Mouse (Mus musculus) embryonic facial prominence, embryonic 14.5 days (tissue): ENCODE measurements at regions not wholly inside any gene's neighbourhood (a gene's known extent, or its start where the extent isn't known, plus 50 kb on each side); places are given as distances from the start of the nearest gene placed in this dataset.

ENCODE experiments used
- ATAC-seq: fragments of 200-750 bp; cut with Nextera tagmentation; 2 replicates; pipeline ENCODE4 v1.8.0; 2017; ENCODE audit warnings: low read depth, moderate number of reproducible peaks, moderate TSS enrichment
- DNase-seq: peaks from one replicate; pipeline ENCODE4 v3.0.0-alpha.2; 2015; ENCODE audit warnings: low spot score
- H3K27ac ChIP-seq: fragments of 300-500 bp; sonication (generic); replicated peaks from 2 replicates; pipeline ENCODE4 v1.5.1; 2014; ENCODE audit warnings: low read depth, mild to moderate bottlenecking, low read length, moderate library complexity
- H3K27me3 ChIP-seq: fragments of 300-500 bp; sonication (generic); replicated peaks from 2 replicates; pipeline ENCODE4 v1.6.1; 2014; ENCODE audit warnings: low read length; ENCODE audit not compliant: control insufficient read depth, insufficient read depth
- H3K36me3 ChIP-seq: fragments of 300-500 bp; sonication (generic); 2 replicates; pipeline ENCODE4 v1.6.1; 2014; ENCODE audit warnings: low read length, mixed read lengths; ENCODE audit not compliant: control insufficient read depth, insufficient read depth
- H3K4me1 ChIP-seq: fragments of 300-500 bp; sonication (generic); 2 replicates; pipeline ENCODE4 v1.6.1; 2014; ENCODE audit warnings: antibody characterized with exemption, low read length; ENCODE audit not compliant: control insufficient read depth, insufficient read depth
- H3K4me2 ChIP-seq: fragments of 300-500 bp; sonication (generic); 2 replicates; pipeline ENCODE4 v1.6.1; 2014; ENCODE audit warnings: low read depth, mild to moderate bottlenecking, low read length, moderate library complexity, mixed read lengths
- H3K4me3 ChIP-seq: fragments of 300-500 bp; sonication (generic); 2 replicates; pipeline ENCODE4 v1.5.1; 2014; ENCODE audit warnings: low read depth, mild to moderate bottlenecking, low read length
- H3K9ac ChIP-seq: fragments of 300-500 bp; sonication (generic); 2 replicates; pipeline ENCODE4 v1.6.1; 2014; ENCODE audit warnings: low read depth, mild to moderate bottlenecking, low read length, moderate library complexity, mixed read lengths
- H3K9me3 ChIP-seq: fragments of 300-500 bp; sonication (generic); 2 replicates; pipeline ENCODE4 v1.6.1; 2016; ENCODE audit warnings: low read length; ENCODE audit not compliant: control insufficient read depth
- WGBS: fragments of 180-500 bp; shearing (Covaris S2); extraction: QIAGEN DNeasy Blood & Tissue Kit; methylation state at CpG from one replicate; pipeline ENCODE4 v1.1.7; 2014; 5-methylcytosine and 5-hydroxymethylcytosine counted together

DNA sequence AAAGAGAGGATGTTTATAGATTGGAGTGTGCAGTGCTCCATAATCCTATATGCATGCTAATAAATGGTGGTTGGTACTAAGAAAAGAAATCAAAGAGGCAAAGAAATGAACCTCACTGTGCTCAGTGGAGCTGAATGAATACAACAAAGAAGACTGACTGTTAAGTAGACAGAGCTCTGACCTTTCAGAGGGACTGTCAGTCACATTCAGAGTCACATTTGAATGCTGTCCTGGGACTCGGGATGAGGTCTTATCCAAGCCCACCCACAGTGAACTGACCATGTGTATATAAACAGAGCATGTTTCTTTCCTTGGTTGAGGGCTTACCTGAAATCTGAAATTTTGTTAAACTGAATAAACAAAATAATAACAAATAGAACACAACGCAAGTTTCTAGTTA lies 1473.3 kb downstream of the Cdh8 start:
- DNase-seq, result peak; percentile 9
- Histone ChIP-seq H3K4me3 (no peak overlapping the region), H3K27me3 (no peaks in the 10 kb centered on the region), H3K4me1 (no peaks in the 10 kb centered on the region), H3K4me2 (no peak overlapping the region), H3K36me3 (no peaks in the 10 kb centered on the region), H3K9me3 (no peaks in the 10 kb centered on the region), H3K27ac (no peak overlapping the region), H3K9ac (no peak overlapping the region)
- WGBS, result 51% methylated on average over 2 of the region's 2 CpGs
- no peak for ATAC-seq

DNA sequence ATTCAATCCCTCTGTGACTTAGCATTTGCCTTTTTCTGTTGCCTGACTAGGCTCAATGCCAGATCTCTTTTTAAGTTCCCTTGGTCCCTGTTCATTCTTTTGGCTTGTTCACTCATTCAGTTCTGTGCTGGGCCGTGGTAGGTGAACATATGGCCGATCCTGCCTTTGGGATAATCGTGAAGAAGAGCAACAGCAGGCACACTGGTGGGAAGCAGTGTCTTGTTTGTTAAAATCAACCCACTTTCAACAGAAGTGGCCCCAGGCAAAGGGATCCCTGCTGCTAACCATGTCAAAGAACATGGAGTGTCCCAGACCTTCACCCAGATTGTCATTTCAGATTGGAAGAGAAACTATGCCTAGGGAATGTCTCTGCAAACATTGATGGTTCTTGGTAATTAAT lies 1479.4 kb downstream of the Cdh8 start:
- Histone ChIP-seq H3K27ac (no peak overlapping the region), H3K4me3 (no peak overlapping the region), H3K36me3 (no peaks in the 10 kb centered on the region), H3K4me2 (no peak overlapping the region), H3K9me3 (no peaks in the 10 kb centered on the region), H3K27me3 (no peaks in the 10 kb centered on the region), H3K9ac (no peak overlapping the region), H3K4me1 (no peaks in the 10 kb centered on the region)
- 69% methylated on average over 3 of the region's 3 CpGs for WGBS
- no peak for DNase-seq
- no peak for ATAC-seq
